Mouse (Mus musculus) liver, postnatal 0 days (tissue): ENCODE results near the gene Ccl7.
A peak's percentile ranks its signal among the peaks of the same experiment; 100 is the strongest.

Experiments used
- CTCF ChIP-seq: sonication (generic); IDR thresholded peaks from 2 replicates; pipeline ENCODE4 v1.5.1; 2016; ENCODE audit warnings: antibody characterized with exemption, low read depth
- EP300 ChIP-seq: IDR thresholded peaks from 2 replicates; pipeline ENCODE4 v1.6.1; 2016; ENCODE audit warnings: antibody characterized with exemption, low read depth, mild to moderate bottlenecking

DNA sequence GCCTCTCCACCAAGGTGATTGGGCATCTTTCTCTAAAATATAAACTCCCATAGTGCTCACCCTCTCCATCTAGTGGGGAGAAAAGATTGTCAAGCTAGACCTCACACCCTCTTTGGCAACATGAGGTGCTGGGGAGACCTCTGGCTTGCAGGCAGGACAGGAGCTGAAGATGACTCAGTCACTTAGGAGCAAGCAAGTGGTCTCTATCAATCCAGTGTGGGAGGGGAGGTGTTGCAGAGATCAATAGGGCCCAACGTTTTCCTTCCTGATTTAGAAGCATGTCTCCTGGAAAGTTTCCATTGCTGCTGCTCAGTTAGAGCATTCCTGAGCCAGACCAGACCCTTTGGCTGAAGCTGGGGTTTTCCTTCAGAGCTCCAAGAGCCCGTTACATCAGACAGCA lies 7.0 kb upstream of the Ccl7 start, which contains the start of gene Gm17268:
- 0 out of 2 replicates have a peak, but pooled peaks have one; percentile 25 for TF ChIP-seq CTCF
- TF ChIP-seq EP300 = no peak
